ENCODE assay signal across 8 mouse cellular contexts in the genomic region with DNA sequence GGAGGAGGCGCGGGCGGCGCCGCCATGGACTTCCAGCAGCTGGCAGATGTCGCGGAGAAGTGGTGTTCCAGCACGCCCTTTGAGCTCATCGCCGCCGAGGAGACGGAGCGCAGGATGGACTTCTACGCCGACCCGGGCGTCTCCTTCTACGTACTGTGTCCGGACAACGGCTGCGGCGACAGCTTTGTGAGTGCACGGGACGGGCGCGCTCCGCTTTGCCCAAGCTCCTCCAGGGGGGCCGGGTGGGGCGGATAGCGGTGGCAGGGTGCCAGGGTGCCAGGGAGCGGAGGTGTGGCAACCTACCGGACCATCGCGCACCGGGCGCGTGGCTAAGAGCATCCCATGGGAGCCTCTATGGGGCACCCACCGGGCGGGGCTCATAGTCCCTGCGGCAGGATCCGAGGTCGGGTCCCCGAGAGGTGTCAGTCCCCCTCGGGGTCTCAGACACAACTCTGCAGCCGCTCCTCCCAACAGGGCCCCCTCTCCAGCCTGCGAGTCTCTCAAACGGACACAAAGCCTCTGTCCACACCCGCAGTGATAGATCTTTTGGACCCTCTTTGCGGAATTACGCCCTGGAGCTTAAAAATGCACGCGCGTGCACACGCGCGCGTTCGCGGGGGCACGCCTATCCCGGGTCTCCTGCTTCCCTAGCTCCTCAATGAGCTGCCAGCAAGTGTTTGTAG. TPM values are rescaled to one million over a fixed set of nuclear protein-coding genes. Genes with fewer than 3 reads are reported as not detected.
A peak's percentile ranks its signal among the peaks of the same experiment; 100 is the strongest.
DNase-seq lines count a peak whose midpoint lies in the region; TF ChIP-seq lines count a peak whose summit lies in the region.

No protein-coding gene starts in this region.

- no peaks in the 10 kb centered on the region for H3K9me3 ChIP-seq in heart, embryonic 10.5 days
- H3K9me3 ChIP-seq in hindbrain, embryonic 10.5 days: no peaks in the 10 kb centered on the region
- 0 out of 2 replicates have a peak, but pooled peaks cover 1% of the 10 kb centered on the region for H3K9me3 ChIP-seq in megakaryocyte, embryonic 14.5 days

- H3K4me3 ChIP-seq in heart, embryonic 10.5 days: peak overlapping the region; percentile 90
- H3K4me3 ChIP-seq in testis, adult 2 months (ENCODE audit: control insufficient read depth, low read depth, low read length): peak overlapping the region; percentile 98
- peak overlapping the region; percentile 97 for H3K4me3 ChIP-seq in hindbrain, embryonic 10.5 days
- peak overlapping the region; percentile 99 for H3K4me3 ChIP-seq in megakaryocyte, embryonic 14.5 days (replicated peaks)

- H3K27ac ChIP-seq in heart, embryonic 10.5 days: peak overlapping the region; percentile 79
- H3K27ac ChIP-seq in testis, adult 2 months (ENCODE audit: control insufficient read depth, insufficient read depth, low read depth, low read length): peak overlapping the region; percentile 60; the same call in 1 of the 2 replicates
- H3K27ac ChIP-seq in hindbrain, embryonic 10.5 days: peak overlapping the region; percentile 88

- H3K27me3 ChIP-seq in heart, embryonic 10.5 days (ENCODE audit: insufficient read depth, poor library complexity, severe bottlenecking): peaks cover 37% of the 10 kb centered on the region
- no peaks in the 10 kb centered on the region for H3K27me3 ChIP-seq in testis, adult 2 months (ENCODE audit: control insufficient read depth, insufficient read depth, low read length)
- H3K27me3 ChIP-seq in hindbrain, embryonic 10.5 days (ENCODE audit: insufficient read depth, poor library complexity, severe bottlenecking): peaks cover 36% of the 10 kb centered on the region
- H3K27me3 ChIP-seq in megakaryocyte, embryonic 14.5 days (replicated peaks): peaks cover 61% of the 10 kb centered on the region

- WGBS in heart, embryonic 10.5 days: under 1% methylated on average over 61 of the region's 61 CpGs
- WGBS in hindbrain, embryonic 10.5 days: under 1% methylated on average over 61 of the region's 61 CpGs

- intact Hi-C loops in heart, postnatal 25 days (cut with DNase I): loop anchor here (5.0 kb wide), 1 partner anchor 85 kb away; a partner anchor contains a TSS

- no peaks in the 10 kb centered on the region for H3K36me3 ChIP-seq in heart, embryonic 10.5 days
- no peaks in the 10 kb centered on the region for H3K36me3 ChIP-seq in testis, adult 2 months (ENCODE audit: control insufficient read depth, insufficient read depth, low read length)
- no peaks in the 10 kb centered on the region for H3K36me3 ChIP-seq in hindbrain, embryonic 10.5 days
- H3K36me3 ChIP-seq in megakaryocyte, embryonic 14.5 days (replicated peaks; ENCODE audit: low read length): no peaks in the 10 kb centered on the region

- TF ChIP-seq POLR2A in testis, adult 2 months (IDR thresholded peaks at IDR 0.05; ENCODE audit: control insufficient read depth, low read depth, low read length): no peak; the same call in 1 of the 2 replicates

- peaks cover 24% of the 10 kb centered on the region for H3K4me1 ChIP-seq in heart, embryonic 10.5 days
- H3K4me1 ChIP-seq in testis, adult 2 months (ENCODE audit: control insufficient read depth, insufficient read depth, low read length): peaks cover 18% of the 10 kb centered on the region
- peaks cover 17% of the 10 kb centered on the region for H3K4me1 ChIP-seq in hindbrain, embryonic 10.5 days (replicated peaks)
- peaks cover 46% of the 10 kb centered on the region for H3K4me1 ChIP-seq in megakaryocyte, embryonic 14.5 days

- TF ChIP-seq CTCF in testis, adult 2 months (IDR thresholded peaks at IDR 0.05; ENCODE audit: control insufficient read depth, insufficient read depth, insufficient replicate concordance, low read depth, low read length): no peak

- peak; percentile 78 for DNase-seq in heart, embryonic 10.5 days (ENCODE audit: low spot score)
- no peak for DNase-seq in heart, postnatal 25 days (ENCODE audit: low spot score)
- no peak for DNase-seq in testis, postnatal 14 days (ENCODE audit: low spot score)
- DNase-seq in hindbrain, embryonic 10.5 days (ENCODE audit: low spot score): peak; percentile 46
- no peak for DNase-seq in adipocyte (ENCODE audit: low spot score)
- no peak for DNase-seq in cerebellum, adult 8-10 months

RNA-seq across cellular contexts. Expression of a gene that starts 0.5 kb away (rescaled TPM):
- 3.4 and 3.9 TPM in 2 replicates for polyA plus RNA-seq in heart, embryonic 10.5 days (2016; fragmentation: Nextera tagmentation; extraction: Ambion mirVana)
- 10 to 100 TPM; 14.5 to 16.1 TPM for total RNA-seq in heart, postnatal 25 days (2021)
- polyA plus RNA-seq in testis, adult 2 months (2012; rRNA removed): 5.6 and 7.2 TPM in 2 replicates
- 16.6 and 26.4 TPM in 2 replicates for polyA plus RNA-seq in hindbrain, embryonic 10.5 days (2016; fragmentation: Nextera tagmentation; extraction: Ambion mirVana)
- 0.16 TPM in 1 of 2 replicates, not detected in the other for polyA plus RNA-seq in megakaryocyte, embryonic 14.5 days (2012; ENCODE audit: insufficient read depth, low replicate concordance)

Comparison
In these comparisons a context has a peak if more than half of its experiments do, and no peak if none do; other contexts are left out.
1. DNase-seq: peak in heart, embryonic 10.5 days (single experiment) and hindbrain, embryonic 10.5 days (single experiment); none in heart, postnatal 25 days (single experiment), testis, postnatal 14 days (single experiment), adipocyte (single experiment) and cerebellum, adult 8-10 months (single experiment).
2. Peak in every context shown above with its lines, with median percentiles within 50 percentile points of each other: H3K27ac ChIP-seq and H3K4me3 ChIP-seq.